Mouse (Mus musculus) Patski (cell line): ENCODE measurements at regions not wholly inside any gene's neighbourhood (a gene's known extent, or its start where the extent isn't known, plus 50 kb on each side); places are given as distances from the start of the nearest gene placed in this dataset.

Experiments
- ATAC-seq: fragments of 100-300 bp; one replicate; pipeline ENCODE4 v1.8.0; 2021
- CTCF ChIA-PET: fragments of 350-600 bp; sonication (Branson Sonifier 250); formaldehyde crosslinking; loops from one replicate; lab custom pipeline; 2022; ENCODE audit warnings: inconsistent platforms; lab: Charles Lee
- POLR2A ChIA-PET: fragments of 350-600 bp; sonication (Branson Sonifier 250); formaldehyde crosslinking; loops from one replicate; lab custom pipeline; 2022; ENCODE audit warnings: antibody characterized with exemption, inconsistent platforms; lab: Charles Lee
- DNase-seq: peaks from one replicate; pipeline ENCODE4 v3.0.0-alpha.2; 2011; ENCODE audit warnings: low read depth, low spot score
- H3K27me3 ChIP-seq: fragments of 371-371 bp; one replicate; pipeline ENCODE4 v1.5.1; 2021
- CTCF ChIP-seq: fragments of 100-300 bp; IDR thresholded peaks from one replicate; pipeline ENCODE4 v1.5.1; 2021
- in situ Hi-C: fragments of 300-500 bp; cut with MboI; formaldehyde crosslinking; loops from 3 replicates; pipeline ENCODE4 v1.11.1; 2018; ENCODE audit warnings: low pct_unique_long_range_greater_than_20kb, mixed read lengths

DNA sequence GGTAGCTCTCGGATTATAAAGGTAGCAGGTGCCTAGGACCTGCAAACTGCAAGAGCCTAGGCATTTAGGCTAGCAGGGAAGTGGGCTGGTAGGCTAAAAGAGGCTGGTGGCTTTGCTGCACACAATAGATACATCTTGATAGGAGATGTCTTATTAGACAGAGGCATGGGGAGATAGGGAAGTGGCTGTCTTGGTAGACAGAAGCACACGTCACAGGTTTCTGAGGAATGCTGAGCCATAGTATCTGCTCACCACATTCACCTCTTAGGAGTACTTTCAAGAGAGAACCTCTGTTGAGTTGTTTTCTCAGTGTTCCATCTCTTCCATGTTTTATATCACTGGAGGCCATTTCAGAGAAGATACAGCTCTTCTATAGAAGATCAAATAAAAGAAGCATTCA lies 89.8 kb upstream of the Fggy start:
- POLR2A ChIA-PET, result interaction anchor here (1.0 kb wide), 1 partner anchor 37 kb away, joined by 3 read pairs; no protein-coding TSS in a partner anchor

DNA sequence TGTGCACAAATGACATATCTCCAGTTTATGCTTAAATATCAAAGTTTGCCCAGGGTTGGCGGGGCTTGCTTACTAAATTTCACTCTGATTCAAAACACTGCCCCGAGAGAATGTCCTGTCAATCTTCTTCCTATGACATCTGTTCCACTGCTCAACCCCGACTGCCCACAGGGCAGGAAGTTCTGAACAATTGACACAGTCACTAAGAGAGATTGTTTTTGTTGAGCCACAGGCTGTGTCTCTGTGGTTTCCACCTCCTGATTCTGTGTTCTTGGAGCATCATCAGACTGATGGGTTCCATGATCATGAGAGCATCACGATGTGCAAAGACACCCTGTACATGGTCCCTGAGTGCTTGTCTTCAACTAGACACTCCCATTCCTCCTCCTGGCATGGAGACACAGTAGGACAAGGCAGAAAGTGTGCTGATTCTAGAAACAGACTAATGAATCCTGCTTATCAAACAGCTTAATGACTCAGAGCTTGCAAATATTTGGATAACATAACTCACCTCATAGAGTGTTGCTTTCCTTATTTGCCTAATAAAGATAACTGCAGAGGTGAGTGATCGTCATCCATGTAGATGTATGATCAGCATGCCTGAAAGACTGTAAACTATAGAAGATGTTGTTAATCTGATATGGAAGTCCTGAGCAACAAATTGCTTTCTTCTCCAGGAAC lies 82.4 kb upstream of the Fggy start:
- peak; percentile 27 for DNase-seq
- no peak for ATAC-seq
- ChIA-PET CTCF (no interaction called here), POLR2A (no interaction called here)
- no peak for TF ChIP-seq CTCF
- in situ Hi-C loops, result no loop called here
- no peaks in the 10 kb centered on the region for H3K27me3 ChIP-seq

More for the DNA sequence above, 89.8 kb upstream of the Fggy start:
- in situ Hi-C loops, result no loop called here
- DNase-seq (no peak), ATAC-seq (no peak)
- no peak for TF ChIP-seq CTCF
- no peaks in the 10 kb centered on the region for H3K27me3 ChIP-seq
- CTCF ChIA-PET, result no interaction called here

DNA sequence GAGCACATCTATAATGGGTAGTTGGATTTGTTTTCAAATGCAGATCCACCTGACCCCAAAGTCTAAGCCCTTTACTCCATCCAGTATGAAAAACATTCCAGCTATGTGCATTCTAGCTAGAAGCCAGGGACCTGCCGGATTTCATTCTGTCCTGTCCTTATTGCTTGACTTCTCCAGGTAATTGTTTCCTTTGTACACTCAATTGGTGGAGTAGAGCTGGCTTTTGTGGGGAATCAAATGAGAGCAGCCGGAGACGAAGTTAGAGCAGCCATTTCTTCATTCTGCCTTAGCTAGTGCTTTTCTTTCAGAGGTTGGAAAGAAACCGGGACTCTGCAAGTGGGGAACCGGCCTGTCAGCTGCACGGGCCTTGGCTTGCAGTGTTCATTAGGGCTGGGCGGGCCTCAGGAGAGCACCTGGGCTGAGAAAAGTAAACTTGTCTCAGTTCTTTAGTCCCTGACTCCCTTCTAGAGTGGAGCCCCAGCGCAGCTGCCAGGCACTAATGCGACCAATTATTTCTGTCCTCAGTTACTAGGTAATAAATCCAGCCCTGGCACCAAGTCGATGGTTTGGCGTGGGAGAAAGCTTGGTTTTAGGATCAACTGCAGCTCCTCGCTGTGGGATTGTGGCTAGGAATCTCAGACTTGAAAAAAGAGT lies 81.1 kb upstream of the Fggy start:
- in situ Hi-C loops, result no loop called here
- ChIA-PET CTCF (interaction anchor here (1.0 kb wide), 1 partner anchor 26 kb away, joined by 3 read pairs; no protein-coding TSS in a partner anchor), POLR2A (no interaction called here)
- no peak for DNase-seq
- no peaks in the 10 kb centered on the region for H3K27me3 ChIP-seq
- no peak for ATAC-seq
- TF ChIP-seq CTCF, result no peak

DNA sequence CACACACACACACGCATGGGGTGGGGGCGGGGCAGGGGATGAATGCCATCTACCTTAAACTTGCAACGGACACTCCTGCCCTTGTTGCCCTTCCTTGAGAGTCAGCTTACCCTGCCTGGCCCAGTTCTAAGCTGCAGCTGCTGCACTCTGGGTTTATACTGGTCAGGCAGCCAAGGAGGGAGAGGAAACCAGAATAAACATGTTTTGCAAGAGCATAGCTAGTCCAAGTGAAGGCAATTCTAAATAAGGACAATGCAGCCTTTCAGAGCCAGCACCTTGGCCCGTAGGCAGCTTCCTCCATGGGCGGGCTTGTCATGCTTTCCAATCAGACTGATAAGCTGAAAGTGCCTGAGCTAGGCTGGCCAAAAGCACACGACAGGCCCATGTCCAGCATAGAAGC lies 73.7 kb upstream of the Fggy start:
- ChIA-PET CTCF (no interaction called here), POLR2A (no interaction called here)
- no peak for ATAC-seq
- no peak for TF ChIP-seq CTCF
- in situ Hi-C loops, result no loop called here
- no peak for DNase-seq
- no peaks in the 10 kb centered on the region for H3K27me3 ChIP-seq

DNA sequence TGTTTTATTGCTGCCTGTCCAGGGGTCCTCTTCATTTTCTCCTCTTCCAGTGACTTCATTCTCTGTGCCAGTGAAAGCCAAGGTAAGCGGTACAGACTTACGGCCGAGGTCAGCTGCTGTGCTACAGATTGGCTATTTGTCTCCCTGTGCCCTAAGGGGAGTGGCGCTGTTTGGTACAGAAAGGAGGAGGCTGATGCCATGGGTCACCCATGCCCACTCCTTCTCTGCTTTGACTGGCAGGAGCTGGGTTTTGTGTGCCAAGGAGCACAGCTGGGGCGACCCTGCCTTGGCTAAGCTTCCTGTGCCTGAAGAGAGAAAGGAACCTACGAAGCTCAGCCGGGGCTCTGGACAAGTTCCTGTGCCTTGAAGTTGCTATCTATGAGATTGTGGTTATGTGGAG lies 70.0 kb upstream of the Fggy start:
- no peak for TF ChIP-seq CTCF
- ATAC-seq (no peak), DNase-seq (no peak)
- CTCF ChIA-PET, result interaction anchor here (1.4 kb wide), 1 partner anchor 18 kb away, joined by 3 read pairs; no protein-coding TSS in a partner anchor
- no peaks in the 10 kb centered on the region for H3K27me3 ChIP-seq
- POLR2A ChIA-PET, result no interaction called here
- in situ Hi-C loops, result no loop called here

DNA sequence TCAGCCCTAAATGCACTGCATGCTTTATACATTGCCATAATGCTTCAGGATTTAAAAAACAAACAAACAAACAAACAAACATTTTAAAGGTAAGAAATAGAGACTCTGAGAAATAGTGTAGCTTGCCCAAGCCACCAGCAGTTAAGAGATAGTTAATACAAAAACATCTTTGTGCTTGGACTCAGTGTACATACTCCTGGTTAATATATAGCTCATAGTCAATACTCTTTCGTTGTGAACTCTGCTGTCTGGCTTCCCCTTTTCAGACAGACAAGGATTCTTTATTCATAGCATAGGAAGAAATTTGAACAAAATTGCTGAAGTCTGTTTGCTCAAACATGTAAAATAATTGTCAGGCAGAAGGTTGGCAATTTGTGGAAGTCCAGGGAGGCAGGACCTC lies 69.3 kb upstream of the Fggy start:
- H3K27me3 ChIP-seq, result no peaks in the 10 kb centered on the region
- no peak for TF ChIP-seq CTCF
- in situ Hi-C loops, result no loop called here
- no peak for ATAC-seq
- CTCF ChIA-PET, result no interaction called here
- DNase-seq, result no peak
- POLR2A ChIA-PET, result no interaction called here

DNA sequence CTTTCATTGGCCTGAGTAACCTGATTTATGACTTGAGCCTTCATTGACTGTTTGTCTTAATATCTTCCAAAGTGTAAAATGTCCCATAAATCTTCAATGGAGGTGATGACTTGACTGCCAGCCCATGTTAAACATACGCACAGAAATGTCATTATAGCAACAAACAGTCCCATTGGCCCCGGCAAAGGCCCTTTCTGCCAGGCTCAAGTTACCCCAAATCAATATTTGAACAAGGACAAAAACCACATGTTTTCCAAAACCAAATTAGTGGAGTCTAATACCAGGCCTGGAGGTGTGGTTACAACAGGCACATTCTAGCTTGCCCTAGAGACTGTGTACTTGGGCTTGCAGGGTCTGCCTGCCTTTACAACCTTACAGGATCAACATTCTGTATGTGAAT lies 68.2 kb upstream of the Fggy start:
- H3K27me3 ChIP-seq, result no peaks in the 10 kb centered on the region
- TF ChIP-seq CTCF, result no peak
- POLR2A ChIA-PET, result no interaction called here
- ATAC-seq, result no peak
- DNase-seq, result no peak
- in situ Hi-C loops, result no loop called here
- CTCF ChIA-PET, result no interaction called here

DNA sequence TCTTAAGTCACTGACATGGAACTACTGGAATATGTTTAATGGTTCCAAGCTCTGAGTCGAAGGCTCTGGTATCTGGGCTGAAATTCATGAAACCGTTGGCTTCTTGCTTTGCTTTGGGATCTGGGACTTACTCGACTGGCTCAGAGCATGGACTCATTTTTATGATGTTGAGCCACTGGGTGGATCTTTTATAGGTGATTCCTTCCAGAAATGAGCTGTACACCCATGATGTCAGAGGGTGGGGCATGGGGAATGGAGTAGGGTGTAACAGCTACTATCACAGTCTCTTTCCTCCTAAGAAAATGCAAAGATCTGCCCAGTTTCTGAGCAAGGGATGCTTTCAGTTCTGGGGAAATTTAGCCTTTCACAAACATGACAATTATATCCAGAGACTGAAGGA lies 57.0 kb upstream of the Fggy start:
- ATAC-seq (no peak), DNase-seq (no peak)
- H3K27me3 ChIP-seq, result no peaks in the 10 kb centered on the region
- no peak for TF ChIP-seq CTCF
- in situ Hi-C loops, result no loop called here
- POLR2A ChIA-PET, result no interaction called here
- CTCF ChIA-PET, result interaction anchor here (1.1 kb wide), 1 partner anchor 15 kb away, joined by 4 read pairs; no protein-coding TSS in a partner anchor

DNA sequence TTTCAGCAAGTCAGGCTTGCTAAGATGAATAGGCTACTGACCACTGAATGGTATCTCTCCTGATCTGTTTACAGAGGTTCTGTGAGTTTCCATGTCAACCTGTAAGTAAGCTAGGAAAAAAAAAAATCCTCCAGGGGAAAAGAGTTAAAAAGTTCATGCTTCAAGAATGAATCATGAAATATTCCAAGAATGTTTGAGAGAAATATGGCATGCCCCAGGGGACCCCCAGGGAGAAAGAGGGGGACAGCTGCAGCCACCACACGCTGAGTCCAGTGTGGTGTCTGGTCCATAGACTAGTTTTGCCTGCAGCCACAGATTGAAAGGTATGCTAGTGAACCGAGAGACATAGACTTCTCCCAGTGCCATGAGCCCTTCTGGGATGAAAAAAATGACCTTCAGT lies 56.1 kb upstream of the Fggy start:
- ChIA-PET POLR2A (no interaction called here), CTCF (no interaction called here)
- DNase-seq (no peak), ATAC-seq (peak; percentile 76)
- in situ Hi-C loops, result no loop called here
- no peak for TF ChIP-seq CTCF
- H3K27me3 ChIP-seq, result no peaks in the 10 kb centered on the region

DNA sequence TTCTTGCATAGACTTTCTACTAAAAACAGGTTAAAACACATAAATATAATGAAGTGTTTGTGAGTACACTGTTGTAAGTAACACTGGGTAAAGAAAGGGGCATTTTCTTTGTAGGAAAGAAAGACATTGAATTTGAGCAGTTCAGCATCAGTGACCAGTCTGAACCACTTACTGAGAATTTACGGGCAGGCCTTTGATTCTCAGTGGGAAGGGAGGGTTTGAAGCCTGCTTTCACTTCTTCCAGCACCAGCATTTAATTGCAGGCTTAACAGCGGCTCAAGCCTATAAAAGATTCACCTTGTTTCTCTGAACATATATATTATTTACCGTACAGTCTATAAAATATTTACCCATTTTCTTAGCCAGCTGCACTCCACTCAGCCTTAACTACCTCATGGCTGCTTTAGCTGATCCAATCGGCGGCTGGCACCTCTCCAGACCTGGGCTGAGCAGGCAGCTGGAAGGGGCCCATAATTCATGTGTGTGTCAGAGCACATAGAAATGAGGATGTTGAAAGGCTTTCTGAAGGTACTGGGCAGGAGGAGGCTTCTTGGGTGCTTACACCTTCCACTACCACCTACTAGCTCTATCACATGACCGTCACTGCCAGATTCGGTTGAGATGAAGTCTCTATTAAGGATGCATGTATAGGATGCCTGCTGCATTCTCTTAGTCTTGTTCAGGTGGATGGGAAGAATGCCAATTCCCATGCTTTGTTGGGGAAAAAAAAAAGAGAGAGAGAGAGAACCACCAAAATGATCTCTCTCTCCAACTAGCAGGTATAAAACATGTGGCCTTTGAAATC lies 50.0 kb upstream of the Fggy start:
- ATAC-seq (peak; percentile 65), DNase-seq (peak; percentile 61)
- CTCF ChIA-PET, result interaction anchor here (1.0 kb wide), 1 partner anchor 15 kb away, joined by 4 read pairs; no protein-coding TSS in a partner anchor
- no peaks in the 10 kb centered on the region for H3K27me3 ChIP-seq
- TF ChIP-seq CTCF, result no peak
- in situ Hi-C loops, result no loop called here
- POLR2A ChIA-PET, result no interaction called here
